Mouse (Mus musculus) hindbrain, embryonic 10.5 days (tissue): Measurements from ENCODE around the gene Rims4. TPM values are rescaled to one million over a fixed set of nuclear protein-coding genes. Genes with fewer than 3 reads are reported as not detected.

Experiments
- DNase-seq: peaks from one replicate; pipeline ENCODE4 v3.0.0-alpha.2; 2017; ENCODE audit warnings: low spot score
- H3K27ac ChIP-seq: fragments of 300-500 bp; sonication (generic); 2 replicates; pipeline ENCODE4 v1.5.1; 2016; ENCODE audit warnings: mild to moderate bottlenecking, moderate library complexity
- H3K27me3 ChIP-seq: fragments of 300-500 bp; sonication (generic); 2 replicates; pipeline ENCODE4 v1.6.1; 2016; ENCODE audit warnings: mild to moderate bottlenecking; ENCODE audit not compliant: poor library complexity, insufficient read depth, severe bottlenecking
- H3K36me3 ChIP-seq: fragments of 300-500 bp; sonication (generic); 2 replicates; pipeline ENCODE4 v1.6.1; 2016; ENCODE audit warnings: mild to moderate bottlenecking, moderate library complexity
- H3K4me1 ChIP-seq: fragments of 300-500 bp; sonication (generic); replicated peaks from 2 replicates; pipeline ENCODE4 v1.6.1; 2016; ENCODE audit warnings: mild to moderate bottlenecking
- H3K4me3 ChIP-seq: fragments of 300-500 bp; sonication (generic); 2 replicates; pipeline ENCODE4 v1.5.1; 2016; ENCODE audit warnings: mild to moderate bottlenecking, moderate library complexity
- H3K9me3 ChIP-seq: fragments of 300-500 bp; sonication (generic); 2 replicates; pipeline ENCODE4 v1.6.1; 2016; ENCODE audit warnings: mild to moderate bottlenecking, moderate library complexity
- WGBS: fragments of 180-500 bp; shearing (Covaris S2); methylation state at CpG from one replicate; pipeline ENCODE4 v1.1.7; 2016; 5-methylcytosine and 5-hydroxymethylcytosine counted together
- polyA plus RNA-seq: library from polyadenylated mRNA; unstranded; fragments of >200 nt; fragmentation: Nextera tagmentation; extraction: Ambion mirVana; gene quantifications from 2 replicates; pipeline ENCODE4 v1.2.1, GENCODE M21; 2016

Gene Rims4
- polyA plus RNA-seq, 1 experiment from 2014 or later, result 1.6 TPM

- no peak for DNase-seq
- WGBS, result 89% methylated on average over 6 of the region's 6 CpGs
- H3K27me3 ChIP-seq, result no peaks in the 10 kb centered on the region
- no peaks in the 10 kb centered on the region for H3K36me3 ChIP-seq
- H3K4me1 ChIP-seq, result peaks cover 12% of the 10 kb centered on the region
- no peaks in the 10 kb centered on the region for H3K9me3 ChIP-seq
- H3K4me3 ChIP-seq, result no peak overlapping the region
- H3K27ac ChIP-seq, result no peak overlapping the region
Measured at GRCm38 (mm10) chr2:163880891-163881290, 37.6 kb downstream of the Rims4 start.

- H3K4me1 ChIP-seq, result peaks cover 31% of the 10 kb centered on the region
- WGBS, result 74% methylated on average over 14 of the region's 14 CpGs
- no peaks in the 10 kb centered on the region for H3K36me3 ChIP-seq
- no peaks in the 10 kb centered on the region for H3K27me3 ChIP-seq
- H3K27ac ChIP-seq, result 0 out of 2 replicates have a peak overlapping the region, but pooled peaks have one; percentile 24
- no peaks in the 10 kb centered on the region for H3K9me3 ChIP-seq
- DNase-seq, result no peak
- H3K4me3 ChIP-seq, result no peak overlapping the region
Measured at GRCm38 (mm10) chr2:163876830-163877498, 41.5 kb downstream of the Rims4 start.

GRCm38 (mm10) chr2:163875484-163875883, 43.0 kb downstream of the Rims4 start:
- Histone ChIP-seq H3K9me3 (no peaks in the 10 kb centered on the region), H3K4me3 (no peak overlapping the region), H3K36me3 (no peaks in the 10 kb centered on the region), H3K27me3 (no peaks in the 10 kb centered on the region), H3K4me1 (peaks cover 31% of the 10 kb centered on the region), H3K27ac (peak overlapping the region; percentile 57)
- no peak for DNase-seq
- WGBS, result 84% methylated on average over 7 of the region's 7 CpGs

GRCm38 (mm10) chr2:163874877-163875276, 43.6 kb downstream of the Rims4 start:
- DNase-seq, result peak; percentile 38
- H3K36me3 ChIP-seq, result no peaks in the 10 kb centered on the region
- H3K4me1 ChIP-seq, result peaks cover 31% of the 10 kb centered on the region
- H3K4me3 ChIP-seq, result no peak overlapping the region
- 0 out of 2 replicates have a peak overlapping the region, but pooled peaks have one; percentile 57 for H3K27ac ChIP-seq
- no peaks in the 10 kb centered on the region for H3K27me3 ChIP-seq
- H3K9me3 ChIP-seq, result no peaks in the 10 kb centered on the region
- 44% methylated on average over 5 of the region's 5 CpGs for WGBS

GRCm38 (mm10) chr2:163871906-163872305, 46.6 kb downstream of the Rims4 start:
- WGBS, result 84% methylated on average over 3 of the region's 3 CpGs

GRCm38 (mm10) chr2:163871266-163871665, 47.2 kb downstream of the Rims4 start:
- no peaks in the 10 kb centered on the region for H3K27me3 ChIP-seq
- H3K4me1 ChIP-seq, result peaks cover 26% of the 10 kb centered on the region
- WGBS, result 79% methylated on average over 4 of the region's 4 CpGs
- no peaks in the 10 kb centered on the region for H3K9me3 ChIP-seq
- H3K4me3 ChIP-seq, result no peak overlapping the region
- no peak for DNase-seq
- no peak overlapping the region for H3K27ac ChIP-seq
- H3K36me3 ChIP-seq, result no peaks in the 10 kb centered on the region

More at GRCm38 (mm10) chr2:163871906-163872305, 46.6 kb downstream of the Rims4 start:
- Histone ChIP-seq H3K4me1 (peaks cover 32% of the 10 kb centered on the region), H3K36me3 (no peaks in the 10 kb centered on the region), H3K4me3 (no peak overlapping the region), H3K27ac (no peak overlapping the region), H3K9me3 (no peaks in the 10 kb centered on the region), H3K27me3 (no peaks in the 10 kb centered on the region)
- DNase-seq, result no peak

- Histone ChIP-seq H3K9me3 (no peaks in the 10 kb centered on the region), H3K36me3 (no peaks in the 10 kb centered on the region), H3K4me1 (peaks cover 11% of the 10 kb centered on the region), H3K27me3 (peaks cover 4% of the 10 kb centered on the region; the same call in 1 of the 2 replicates), H3K4me3 (no peak overlapping the region), H3K27ac (no peak overlapping the region)
- WGBS, result 70% methylated on average over 5 of the region's 5 CpGs
- DNase-seq, result no peak
Measured at GRCm38 (mm10) chr2:163869783-163870182, 48.7 kb downstream of the Rims4 start.

GRCm38 (mm10) chr2:163866061-163866460, 52.4 kb downstream of the Rims4 start:
- 87% methylated on average over 9 of the region's 9 CpGs for WGBS

GRCm38 (mm10) chr2:163865311-163865710, 53.2 kb downstream of the Rims4 start:
- H3K27ac ChIP-seq, result no peak overlapping the region
- peaks cover 8% of the 10 kb centered on the region for H3K27me3 ChIP-seq
- no peak overlapping the region for H3K4me3 ChIP-seq
- 97% methylated on average over 5 of the region's 5 CpGs for WGBS
- no peaks in the 10 kb centered on the region for H3K36me3 ChIP-seq
- no peak for DNase-seq
- no peaks in the 10 kb centered on the region for H3K9me3 ChIP-seq
- H3K4me1 ChIP-seq, result peaks cover 13% of the 10 kb centered on the region

More at GRCm38 (mm10) chr2:163866061-163866460, 52.4 kb downstream of the Rims4 start:
- Histone ChIP-seq H3K9me3 (no peaks in the 10 kb centered on the region), H3K27ac (no peak overlapping the region), H3K4me1 (peaks cover 13% of the 10 kb centered on the region), H3K4me3 (no peak overlapping the region), H3K36me3 (no peaks in the 10 kb centered on the region), H3K27me3 (peaks cover 8% of the 10 kb centered on the region)
- DNase-seq, result no peak

- H3K4me3 ChIP-seq, result peak overlapping the region; percentile 7; the same call in 1 of the 2 replicates
- no peak overlapping the region for H3K27ac ChIP-seq
- H3K9me3 ChIP-seq, result no peaks in the 10 kb centered on the region
- H3K4me1 ChIP-seq, result peaks cover 14% of the 10 kb centered on the region; the same call in 1 of the 2 replicates
- H3K36me3 ChIP-seq, result no peaks in the 10 kb centered on the region
- WGBS, result 15% methylated on average over 50 of the region's 50 CpGs
- DNase-seq, result peak; percentile 61
- H3K27me3 ChIP-seq, result peaks cover 70% of the 10 kb centered on the region
Measured at GRCm38 (mm10) chr2:163858254-163858947, 60.1 kb downstream of the Rims4 start.

GRCm38 (mm10) chr2:163857233-163857632, 61.2 kb downstream of the Rims4 start:
- WGBS, result 82% methylated on average over 6 of the region's 6 CpGs
- no peaks in the 10 kb centered on the region for H3K36me3 ChIP-seq

GRCm38 (mm10) chr2:163853461-163853901, 65.0 kb downstream of the Rims4 start, which contains the start of gene Kcnk15:
Kcnk15 (plus strand) TSS chr2:163853651.
- Histone ChIP-seq H3K27me3 (peaks cover 91% of the 10 kb centered on the region), H3K4me3 (peak within 1 kb of the TSS; percentile 30)
- 1% methylated on average over 38 of the region's 38 CpGs for WGBS

More at GRCm38 (mm10) chr2:163857233-163857632, 61.2 kb downstream of the Rims4 start:
- no peak overlapping the region for H3K27ac ChIP-seq
- peaks cover 13% of the 10 kb centered on the region; the same call in 1 of the 2 replicates for H3K4me1 ChIP-seq
- no peak overlapping the region for H3K4me3 ChIP-seq
- DNase-seq, result no peak
- peaks cover 78% of the 10 kb centered on the region for H3K27me3 ChIP-seq
- no peaks in the 10 kb centered on the region for H3K9me3 ChIP-seq

GRCm38 (mm10) chr2:163842043-163842442, 76.4 kb downstream of the Rims4 start:
- Histone ChIP-seq H3K36me3 (no peaks in the 10 kb centered on the region), H3K4me3 (no peak overlapping the region), H3K27ac (no peak overlapping the region), H3K27me3 (no peaks in the 10 kb centered on the region), H3K9me3 (no peaks in the 10 kb centered on the region), H3K4me1 (no peaks in the 10 kb centered on the region)
- DNase-seq, result no peak
- 76% methylated on average over 4 of the region's 4 CpGs for WGBS

More at GRCm38 (mm10) chr2:163853461-163853901, 65.0 kb downstream of the Rims4 start, which contains the start of gene Kcnk15:
- no peaks in the 10 kb centered on the region for H3K36me3 ChIP-seq
- peaks cover 13% of the 10 kb centered on the region; the same call in 1 of the 2 replicates for H3K4me1 ChIP-seq
- H3K9me3 ChIP-seq, result no peaks in the 10 kb centered on the region
- DNase-seq, result peak; percentile 32
- no peak within 1 kb of the TSS for H3K27ac ChIP-seq
